8 mouse cellular contexts compared by ENCODE assay signal in genomic region chr5:35713649-35714354, GRCm38 (mm10). TPM values are rescaled to one million over a fixed set of nuclear protein-coding genes. Genes with fewer than 3 reads are reported as not detected.
DNase-seq lines count a peak whose midpoint lies in the region; ATAC-seq lines count a peak whose summit lies in the region.

No protein-coding gene starts in this region.

- H3K4me3 ChIP-seq in forebrain, embryonic 13.5 days: no peak overlapping the region
- H3K4me3 ChIP-seq in hindbrain, embryonic 10.5 days: no peak overlapping the region

- H3K27me3 ChIP-seq in forebrain, embryonic 13.5 days: no peaks in the 10 kb centered on the region
- H3K27me3 ChIP-seq in hindbrain, embryonic 10.5 days (ENCODE audit: insufficient read depth, poor library complexity, severe bottlenecking): no peaks in the 10 kb centered on the region

- 0 out of 2 replicates have a peak, but pooled peaks cover 4% of the 10 kb centered on the region for H3K4me1 ChIP-seq in forebrain, embryonic 13.5 days
- H3K4me1 ChIP-seq in hindbrain, embryonic 10.5 days (replicated peaks): peaks cover 16% of the 10 kb centered on the region; the same call in 1 of the 2 replicates

- no peak overlapping the region for H3K27ac ChIP-seq in forebrain, embryonic 13.5 days
- H3K27ac ChIP-seq in hindbrain, embryonic 10.5 days: no peak overlapping the region

- no peak overlapping the region for H3K4me2 ChIP-seq in forebrain, embryonic 13.5 days

- WGBS in forebrain, embryonic 13.5 days: 51% methylated on average over 13 of the region's 13 CpGs
- WGBS in hindbrain, embryonic 10.5 days: 53% methylated on average over 13 of the region's 13 CpGs

- no peaks in the 10 kb centered on the region for H3K36me3 ChIP-seq in forebrain, embryonic 13.5 days (ENCODE audit: poor library complexity, severe bottlenecking)
- H3K36me3 ChIP-seq in hindbrain, embryonic 10.5 days: no peaks in the 10 kb centered on the region

- ATAC-seq in forebrain, embryonic 13.5 days: peak; percentile 91
- ATAC-seq in erythroblast, adult 5-6 weeks (replicated peaks; ENCODE audit: low FRiP score, poor library complexity, severe bottlenecking): no peak

- no peak overlapping the region for H3K9ac ChIP-seq in forebrain, embryonic 13.5 days

- peak; percentile 81 for DNase-seq in Muller cell, postnatal 12 days (ENCODE audit: inconsistent ontology term)
- DNase-seq in c-Kit-positive CD71-positive TER-119-positive erythroid progenitor cells, embryonic 14.5 days (ENCODE audit: low spot score): peak; percentile 16
- DNase-seq in hindbrain, embryonic 10.5 days (ENCODE audit: low spot score): peak; percentile 77
- peak; percentile 56 to 71 for DNase-seq in layer of hippocampus, postnatal 36 days
- peak; percentile 78 for DNase-seq in lung, postnatal 36 days
- peak; percentile 58 for DNase-seq in right cerebral cortex, adult 18-20 months

- no peaks in the 10 kb centered on the region for H3K9me3 ChIP-seq in forebrain, embryonic 13.5 days (replicated peaks)
- H3K9me3 ChIP-seq in hindbrain, embryonic 10.5 days: no peaks in the 10 kb centered on the region

RNA-seq across cellular contexts. Expression of gene Sh3tc1, which starts 26.0 kb away (rescaled TPM):
- 1.7 and 2.1 TPM in 2 replicates for polyA plus RNA-seq in forebrain, embryonic 13.5 days (2015; fragmentation: Nextera tagmentation; extraction: Ambion mirVana)
- 3.3 and 4.7 TPM in 2 replicates for polyA plus RNA-seq in hindbrain, embryonic 10.5 days (2016; fragmentation: Nextera tagmentation; extraction: Ambion mirVana)
- total RNA-seq in layer of hippocampus, postnatal 36 days (2021): 1 to 10 TPM; 1.6 to 2.7 TPM
- total RNA-seq in erythroblast, adult 5-6 weeks (2015; ENCODE audit: low replicate concordance): 0.63 and 1.3 TPM in 2 replicates
- 1.8 and 2.2 TPM in 2 replicates for total RNA-seq in erythroblast, adult 5-6 weeks (2017; ENCODE audit: low replicate concordance)

RNA-seq across cellular contexts. Expression of gene Htra3, which starts 34.2 kb away (rescaled TPM):
- polyA plus RNA-seq in forebrain, embryonic 13.5 days (2015; fragmentation: Nextera tagmentation; extraction: Ambion mirVana): 6.3 and 6.8 TPM in 2 replicates
- polyA plus RNA-seq in hindbrain, embryonic 10.5 days (2016; fragmentation: Nextera tagmentation; extraction: Ambion mirVana): 5.4 and 8.9 TPM in 2 replicates
- 1 to 10 TPM; 3.8 to 7.3 TPM for total RNA-seq in layer of hippocampus, postnatal 36 days (2021)
- not detected in 2 replicates for total RNA-seq in erythroblast, adult 5-6 weeks (2015; ENCODE audit: low replicate concordance)
- total RNA-seq in erythroblast, adult 5-6 weeks (2017; ENCODE audit: low replicate concordance): not detected in 2 replicates

RNA-seq across cellular contexts. Expression of gene Ablim2, which starts 43.9 kb away (rescaled TPM):
- 2.0 and 3.5 TPM in 2 replicates for polyA plus RNA-seq in forebrain, embryonic 13.5 days (2015; fragmentation: Nextera tagmentation; extraction: Ambion mirVana)
- polyA plus RNA-seq in hindbrain, embryonic 10.5 days (2016; fragmentation: Nextera tagmentation; extraction: Ambion mirVana): 0.73 and 1.3 TPM in 2 replicates
- 100 to 1,000 TPM; 128 to 145 TPM for total RNA-seq in layer of hippocampus, postnatal 36 days (2021)
- total RNA-seq in erythroblast, adult 5-6 weeks (2015; ENCODE audit: low replicate concordance): not detected in 2 replicates
- total RNA-seq in erythroblast, adult 5-6 weeks (2017; ENCODE audit: low replicate concordance): not detected in 2 replicates

Comparison
In these comparisons a context has a peak if more than half of its experiments do, and no peak if none do; other contexts are left out.
1. DNase-seq: peak in every context shown above with its lines; median percentile 81 in Muller cell, postnatal 12 days; 78 in lung, postnatal 36 days; 77 in hindbrain, embryonic 10.5 days; 64 in layer of hippocampus, postnatal 36 days; 58 in right cerebral cortex, adult 18-20 months; 16 in c-Kit-positive CD71-positive TER-119-positive erythroid progenitor cells, embryonic 14.5 days.
2. RNA of gene Htra3, which starts 34.2 kb away (total RNA-seq): 3.8 to 7.3 TPM in layer of hippocampus, postnatal 36 days; not detected in erythroblast, adult 5-6 weeks; every median in the first group is over 4 times any median in the second.
3. RNA of gene Ablim2, which starts 43.9 kb away (total RNA-seq): 128 to 145 TPM in layer of hippocampus, postnatal 36 days; not detected in erythroblast, adult 5-6 weeks; every median in the first group is over 100 times any median in the second.